Mouse (Mus musculus) brain, embryonic 18.5 days (tissue): ENCODE data around the gene Fam169a.
A peak's percentile ranks its signal among the peaks of the same experiment; 100 is the strongest.
"Not testable (repeated sequence)": the region's sequence is repeated elsewhere in the genome, so short reads cannot be mapped to it uniquely, and the experiment has no call there.

Source experiments
- DNase-seq: peaks from one replicate; pipeline ENCODE4 v3.0.0-alpha.2; 2012; ENCODE audit warnings: low read depth, low spot score

Gene Fam169a

GRCm38 (mm10) chr13:97066649-97067550, at the start of gene Fam169a:
Gene Fam169a, plus strand, starts transcription at chr13:97067286.
- DNase-seq, result no peak

DNA sequence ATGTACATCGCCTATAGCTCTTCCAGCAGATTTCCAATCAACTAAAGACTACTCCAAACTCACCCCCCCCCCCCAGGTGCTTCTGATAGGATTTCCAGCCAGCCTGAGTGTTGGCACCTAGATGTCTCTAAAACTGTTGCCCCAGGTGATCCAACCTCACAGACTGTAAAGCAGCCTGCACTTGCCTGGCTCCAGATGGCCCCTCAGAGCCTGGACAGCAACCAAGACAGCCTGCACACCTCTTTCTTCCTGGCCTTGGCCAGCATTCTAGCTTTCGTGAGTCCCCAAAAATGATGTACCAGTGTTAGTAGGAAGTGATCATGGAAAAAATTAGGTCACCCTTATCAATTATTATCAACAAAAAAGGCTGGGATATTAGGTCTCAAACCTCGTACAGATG, 49.4 kb upstream of the Fam169a start:
- no peak for DNase-seq

- DNase-seq, result no peak
Measured at GRCm38 (mm10) chr13:97020122-97020521, 47.0 kb upstream of the Fam169a start.

DNA sequence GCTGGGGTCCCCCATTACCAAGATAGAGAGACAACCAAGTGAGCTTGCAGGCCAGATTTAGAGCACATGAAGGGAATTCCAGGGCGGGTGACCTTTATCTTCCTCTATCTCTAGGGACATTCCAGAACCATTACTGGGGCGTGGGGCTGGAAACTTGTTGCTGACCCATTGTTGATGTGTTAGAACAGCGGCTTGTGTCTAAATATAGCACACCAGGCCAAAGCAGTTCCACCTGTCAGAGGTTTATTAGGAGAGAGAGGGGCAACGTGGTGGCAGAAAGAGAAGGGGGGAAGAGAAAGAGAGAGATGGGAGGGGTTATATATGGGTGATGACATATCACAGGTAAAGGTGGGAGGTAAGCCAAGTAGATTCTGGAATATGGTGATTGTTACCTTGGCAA, 45.2 kb upstream of the Fam169a start:
- DNase-seq, result no peak

- DNase-seq, result no peak
Measured at GRCm38 (mm10) chr13:97030075-97030474, 37.0 kb upstream of the Fam169a start.

DNA sequence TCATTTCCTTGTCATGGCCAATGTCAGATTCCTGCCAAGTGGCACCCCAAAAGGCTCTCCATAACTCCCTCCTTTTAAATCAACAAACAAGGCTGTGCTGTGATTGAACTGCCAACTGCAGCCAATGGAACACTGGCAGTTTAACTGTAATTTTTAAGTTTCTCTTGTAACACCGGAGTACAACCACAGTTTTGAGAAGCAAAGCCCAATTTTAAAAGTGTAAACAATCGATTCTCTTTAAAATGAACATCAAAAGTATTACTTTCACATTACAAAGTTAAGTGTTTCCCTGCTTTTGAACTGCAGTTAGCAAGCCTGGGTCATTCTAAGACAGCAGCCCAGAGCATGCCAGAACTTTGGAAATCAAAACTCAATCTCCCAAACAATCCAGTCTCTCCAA, 32.8 kb upstream of the Fam169a start, which contains the start of gene 1700029F12Rik:
TSS of gene 1700029F12Rik (minus strand) at position 101 of the 400 bp plus-strand sequence.
- DNase-seq, result no peak

- no peak for DNase-seq
Measured at GRCm38 (mm10) chr13:97051158-97051557, 15.9 kb upstream of the Fam169a start.

- peak; percentile 40 for DNase-seq
Measured at GRCm38 (mm10) chr13:97052667-97053066, 14.4 kb upstream of the Fam169a start.

- DNase-seq, result no peak
Measured at GRCm38 (mm10) chr13:97053844-97054243, 13.2 kb upstream of the Fam169a start.

GRCm38 (mm10) chr13:97057817-97058216, 9.3 kb upstream of the Fam169a start:
- DNase-seq, result no peak

DNA sequence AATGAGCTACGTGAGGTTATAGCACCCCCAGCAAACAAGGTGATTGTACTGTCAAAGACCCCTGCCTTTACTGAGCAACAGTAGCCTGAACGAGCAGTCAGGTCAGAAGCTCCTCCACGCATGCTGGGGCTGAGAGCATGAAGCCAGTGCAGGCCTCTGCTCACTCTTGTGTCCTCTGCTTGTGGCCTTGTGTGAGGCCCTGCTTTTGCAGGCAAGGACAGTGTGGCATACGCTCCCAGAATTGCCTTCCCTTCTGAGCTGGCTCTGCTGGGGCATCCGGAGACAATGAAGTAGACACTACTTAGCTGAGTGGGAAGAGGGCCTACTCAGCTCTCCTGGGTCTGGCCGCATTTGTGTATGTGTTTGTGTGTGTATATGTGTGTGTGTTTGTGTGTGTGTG, 7.3 kb upstream of the Fam169a start:
- DNase-seq, result no peak

- no peak for DNase-seq
Measured at GRCm38 (mm10) chr13:97060331-97060730, 6.8 kb upstream of the Fam169a start.

- no peak for DNase-seq
Measured at GRCm38 (mm10) chr13:97062151-97062550, 4.9 kb upstream of the Fam169a start.

- DNase-seq, result no peak
Measured at GRCm38 (mm10) chr13:97063431-97063830, 3.7 kb upstream of the Fam169a start.

GRCm38 (mm10) chr13:97064413-97064812, 2.7 kb upstream of the Fam169a start:
- no peak for DNase-seq

GRCm38 (mm10) chr13:97064844-97065621, 2.1 kb upstream of the Fam169a start:
- DNase-seq, result not testable (repeated sequence)

GRCm38 (mm10) chr13:97067691-97068090, 605 bp downstream of the Fam169a start:
- DNase-seq, result no peak

DNA sequence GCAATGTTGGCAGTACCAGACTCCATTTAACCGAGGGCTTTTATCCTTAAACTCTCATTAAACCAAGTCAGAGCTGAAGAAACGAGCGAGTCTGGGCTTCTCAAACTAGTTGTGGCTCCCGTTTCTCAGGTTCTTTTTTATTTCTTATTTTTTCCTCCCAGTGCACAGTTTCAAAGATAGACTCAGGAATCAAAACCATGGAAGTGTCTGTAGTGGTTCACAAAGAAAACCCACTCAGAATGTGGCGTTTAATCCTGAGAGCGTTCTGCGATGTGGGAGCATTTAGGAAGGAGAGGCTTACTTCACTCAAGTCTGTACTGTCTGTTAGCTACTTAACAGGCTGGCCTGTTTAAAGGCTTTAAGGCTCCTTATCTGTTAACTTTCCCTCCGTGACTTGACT, 1.1 kb downstream of the Fam169a start:
- DNase-seq, result no peak

GRCm38 (mm10) chr13:97070931-97071625, 4.0 kb downstream of the Fam169a start:
- DNase-seq, result no peak

DNA sequence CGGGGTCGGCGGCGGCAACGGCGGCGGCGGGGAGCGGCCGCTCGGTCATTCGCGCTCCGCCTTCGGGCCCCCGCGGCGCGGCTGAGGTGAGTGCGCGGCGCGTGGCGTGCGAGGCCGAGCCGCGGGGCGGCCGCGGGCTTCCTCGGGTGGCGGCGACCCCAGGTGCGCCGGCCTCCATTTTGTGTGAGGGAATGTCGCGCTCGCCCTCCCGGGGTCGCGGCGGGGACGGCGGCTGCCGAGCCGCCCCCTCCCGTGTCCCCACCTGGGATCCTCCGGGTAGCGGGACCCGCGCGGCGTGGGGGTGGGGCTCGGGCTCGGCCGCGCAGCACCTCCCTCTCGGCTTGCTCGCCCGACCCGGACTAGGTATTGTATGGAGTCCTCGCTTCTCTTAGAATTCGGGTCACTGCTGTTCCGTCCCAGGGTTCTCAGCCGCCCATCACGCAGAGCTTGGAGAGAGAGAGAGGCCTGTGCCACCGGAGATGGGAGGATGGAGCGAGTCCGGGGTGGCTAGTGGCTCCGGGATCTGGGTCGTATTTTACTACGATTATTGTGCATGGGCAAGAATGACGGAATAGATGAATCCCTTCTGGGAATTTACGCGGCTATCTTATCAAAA, 4.6 kb downstream of the Fam169a start:
- no peak for DNase-seq

- no peak for DNase-seq
Measured at GRCm38 (mm10) chr13:97073497-97073896, 6.4 kb downstream of the Fam169a start.
